Mouse (Mus musculus) small intestine, adult 2 months (tissue): Measurements from ENCODE around the gene Ppp1ca. TPM values are rescaled to one million over a fixed set of nuclear protein-coding genes. Genes with fewer than 3 reads are reported as not detected.

Source experiments
- H3K27ac ChIP-seq: fragments of 200-500 bp; 2 replicates; pipeline ENCODE4 v1.5.1; 2012; ENCODE audit warnings: low read depth, low read length, control low read depth, inconsistent platforms; ENCODE audit not compliant: insufficient read depth
- H3K27me3 ChIP-seq: fragments of 200-500 bp; 2 replicates; pipeline ENCODE4 v1.6.1; 2012; ENCODE audit warnings: mild to moderate bottlenecking, moderate library complexity, low read length, inconsistent platforms; ENCODE audit not compliant: control insufficient read depth, insufficient read depth
- H3K36me3 ChIP-seq: fragments of 200-500 bp; 2 replicates; pipeline ENCODE4 v1.6.1; 2012; ENCODE audit warnings: mild to moderate bottlenecking, low read length, control low read depth, inconsistent platforms; ENCODE audit not compliant: control insufficient read depth, insufficient read depth
- H3K4me1 ChIP-seq: fragments of 200-500 bp; 2 replicates; pipeline ENCODE4 v1.6.1; 2012; ENCODE audit warnings: low read length, inconsistent platforms, mixed read lengths; ENCODE audit not compliant: control insufficient read depth, insufficient read depth, insufficient read length
- H3K4me3 ChIP-seq: fragments of 200-500 bp; 2 replicates; pipeline ENCODE4 v1.5.1; 2012; ENCODE audit warnings: low read depth, mild to moderate bottlenecking, control low read depth, inconsistent platforms, low read length, moderate library complexity
- CTCF ChIP-seq: fragments of 200-500 bp; IDR thresholded peaks from 2 replicates; pipeline ENCODE4 v1.5.1; 2012; ENCODE audit warnings: low read depth, mild to moderate bottlenecking, control low read depth, inconsistent platforms, low read length, moderate library complexity, mixed read lengths; ENCODE audit not compliant: insufficient replicate concordance, insufficient read length; ENCODE audit errors: extremely low read depth
- POLR2A ChIP-seq: fragments of 200-500 bp; IDR thresholded peaks from 2 replicates; pipeline ENCODE4 v1.6.1; 2012; ENCODE audit warnings: low read depth, mild to moderate bottlenecking, control low read depth, inconsistent platforms, low read length, moderate library complexity
- WGBS: fragments of 180-500 bp; shearing (Covaris S2); methylation state at CpG from one replicate; pipeline ENCODE4 v1.1.7; 2018; 5-methylcytosine and 5-hydroxymethylcytosine counted together
- polyA plus RNA-seq: library from polyadenylated mRNA; depleted of rRNA; stranded (reverse); fragments of >200 nt; gene quantifications from 2 replicates; pipeline ENCODE4 v1.2.3, GENCODE M21; 2012

Gene Ppp1ca
- polyA plus RNA-seq, 1 experiment: 258 TPM

DNA sequence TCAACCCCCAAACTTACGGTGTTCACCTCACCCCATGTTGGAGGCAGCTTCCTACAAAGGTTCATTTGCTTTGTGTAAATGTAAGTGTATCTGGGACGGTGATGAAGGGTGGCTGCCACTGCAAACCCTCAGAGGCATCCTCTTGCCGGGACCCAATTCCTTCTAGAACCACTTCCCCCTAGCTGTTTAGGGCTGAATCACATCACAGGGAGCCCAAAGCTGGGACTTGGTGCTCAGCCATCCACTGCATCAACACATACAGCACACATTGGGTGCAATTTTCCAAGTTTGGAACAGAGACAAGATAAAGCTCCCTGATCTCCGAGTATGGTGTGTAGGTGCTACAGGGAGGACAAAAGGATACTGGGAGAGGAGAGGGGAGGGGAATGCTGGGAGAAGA is 13.0 kb downstream of the Ppp1ca start:
- H3K36me3 ChIP-seq: no peaks in the 10 kb centered on the region
- H3K27ac ChIP-seq: no peak overlapping the region
- H3K27me3 ChIP-seq: no peaks in the 10 kb centered on the region
- H3K4me1 ChIP-seq: peaks cover 16% of the 10 kb centered on the region
- TF ChIP-seq CTCF (no peak), POLR2A (no peak)
- WGBS: 66% methylated on average over 4 of the region's 4 CpGs
- no peak overlapping the region for H3K4me3 ChIP-seq

DNA sequence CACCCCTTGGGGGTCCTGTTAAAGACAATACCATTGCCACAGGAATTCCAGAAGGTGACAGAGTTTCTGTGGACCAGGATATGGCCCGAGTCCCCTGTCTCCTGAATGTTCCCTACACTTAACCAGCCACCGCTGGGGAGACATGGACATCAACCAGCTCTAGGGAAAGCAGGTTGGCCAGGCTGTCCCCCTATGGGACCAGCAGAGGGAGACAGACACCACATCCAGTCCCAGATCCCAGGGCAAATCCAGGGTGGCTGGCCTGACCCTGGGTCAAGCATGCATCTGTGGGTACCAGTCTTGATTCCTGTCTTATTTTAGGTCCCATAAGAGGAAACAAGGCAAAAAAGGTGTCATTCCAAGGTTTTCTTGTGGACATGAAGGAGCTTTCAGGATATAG is 15.1 kb downstream of the Ppp1ca start:
- H3K36me3 ChIP-seq: no peaks in the 10 kb centered on the region
- H3K27me3 ChIP-seq: no peaks in the 10 kb centered on the region
- no peak overlapping the region for H3K27ac ChIP-seq
- WGBS: 4% methylated on average over 2 of the region's 2 CpGs
- H3K4me1 ChIP-seq: peaks cover 6% of the 10 kb centered on the region
- TF ChIP-seq CTCF: peak; percentile 95
- TF ChIP-seq POLR2A: no peak
- no peak overlapping the region for H3K4me3 ChIP-seq

DNA sequence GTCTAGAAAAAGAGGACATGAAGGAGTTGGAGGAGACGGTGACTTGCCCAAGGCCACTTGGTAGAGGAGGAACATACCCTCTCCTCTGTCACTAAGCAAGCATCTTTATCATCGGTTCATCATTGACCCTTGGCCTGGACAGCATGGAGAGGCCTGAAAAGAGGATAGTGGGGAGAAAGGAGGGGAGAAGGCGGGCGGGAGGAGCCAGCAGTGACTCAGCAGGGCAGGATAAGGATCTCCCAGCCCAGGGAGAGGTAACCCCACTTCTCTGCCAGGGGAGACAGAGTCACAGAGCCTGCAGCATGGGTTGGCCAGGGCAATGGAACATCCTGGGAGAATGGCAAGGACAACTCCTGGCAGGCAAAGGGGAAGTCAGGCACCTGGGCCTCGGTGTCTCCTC is 16.7 kb downstream of the Ppp1ca start:
- no peak for TF ChIP-seq CTCF
- no peak for TF ChIP-seq POLR2A
- H3K36me3 ChIP-seq: no peaks in the 10 kb centered on the region
- 77% methylated on average over 5 of the region's 5 CpGs for WGBS
- H3K27ac ChIP-seq: no peak overlapping the region
- peaks cover 4% of the 10 kb centered on the region for H3K4me1 ChIP-seq
- H3K4me3 ChIP-seq: no peak overlapping the region
- peaks cover 1% of the 10 kb centered on the region for H3K27me3 ChIP-seq

DNA sequence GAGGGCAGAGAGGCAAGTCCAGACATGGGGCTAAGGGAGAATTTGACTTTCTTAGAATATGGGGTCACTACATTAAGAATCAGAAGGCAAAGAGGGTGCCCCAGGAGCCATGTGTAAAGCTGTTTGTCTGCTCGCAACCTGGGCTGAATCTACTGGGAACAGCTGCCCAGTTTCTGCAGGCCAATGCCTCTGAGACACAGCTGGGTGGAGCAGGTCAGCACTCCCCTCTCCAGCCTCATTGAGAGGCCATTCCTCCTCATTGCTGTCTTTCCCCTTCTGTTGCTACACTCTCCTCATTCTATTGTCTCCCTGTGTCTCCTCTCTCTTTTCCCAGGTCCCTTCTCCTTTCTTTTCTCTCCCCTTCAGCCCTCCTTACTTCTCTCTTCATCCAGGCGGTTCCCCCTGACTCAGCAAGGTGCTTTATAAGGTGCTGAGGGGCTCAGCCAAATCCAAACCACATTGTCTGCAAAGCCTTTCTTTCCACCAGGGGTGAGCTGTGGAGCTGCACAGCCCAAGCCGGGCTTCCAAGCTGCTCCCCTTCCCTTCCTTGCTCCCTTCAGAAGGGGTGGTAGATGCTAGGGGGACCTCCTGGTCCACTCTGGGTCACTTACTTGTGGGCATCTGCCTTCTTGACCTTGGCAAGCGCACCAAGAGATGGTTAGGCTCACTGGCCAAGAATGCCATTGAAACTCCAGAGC is 20.2 kb downstream of the Ppp1ca start:
- peaks cover 9% of the 10 kb centered on the region for H3K4me1 ChIP-seq
- no peaks in the 10 kb centered on the region for H3K36me3 ChIP-seq
- 83% methylated on average over 4 of the region's 4 CpGs for WGBS
- H3K27ac ChIP-seq: no peak overlapping the region
- TF ChIP-seq POLR2A: no peak
- peaks cover 21% of the 10 kb centered on the region for H3K27me3 ChIP-seq
- H3K4me3 ChIP-seq: no peak overlapping the region

DNA sequence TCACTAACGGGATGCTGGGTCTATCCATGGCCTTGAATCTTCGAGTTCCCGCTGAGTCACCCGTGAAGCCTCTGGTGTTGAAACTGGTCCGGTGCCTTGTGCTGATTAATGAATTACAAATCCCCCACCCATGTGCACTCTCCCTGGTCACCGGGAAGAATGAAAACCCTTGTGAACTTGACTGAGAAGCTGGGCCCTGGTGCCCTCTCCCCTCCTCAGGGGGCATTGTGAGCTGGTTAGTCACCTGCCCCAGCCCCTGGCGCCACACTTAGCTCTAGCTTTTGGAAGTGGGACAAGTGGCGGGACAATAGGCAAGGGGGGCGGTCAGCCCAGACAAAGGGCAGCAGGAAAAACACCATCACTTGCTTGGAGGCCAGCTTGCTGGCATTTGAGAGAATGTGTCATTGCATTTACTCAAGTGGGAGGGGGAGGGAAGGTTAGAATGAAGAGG is 21.7 kb downstream of the Ppp1ca start:
- WGBS: 15% methylated on average over 9 of the region's 9 CpGs
- Histone ChIP-seq H3K4me3 (peak overlapping the region; percentile 74; the same call in 1 of the 2 replicates), H3K27ac (no peak overlapping the region), H3K27me3 (peaks cover 21% of the 10 kb centered on the region), H3K36me3 (no peaks in the 10 kb centered on the region), H3K4me1 (peaks cover 9% of the 10 kb centered on the region)
- no peak for TF ChIP-seq CTCF

DNA sequence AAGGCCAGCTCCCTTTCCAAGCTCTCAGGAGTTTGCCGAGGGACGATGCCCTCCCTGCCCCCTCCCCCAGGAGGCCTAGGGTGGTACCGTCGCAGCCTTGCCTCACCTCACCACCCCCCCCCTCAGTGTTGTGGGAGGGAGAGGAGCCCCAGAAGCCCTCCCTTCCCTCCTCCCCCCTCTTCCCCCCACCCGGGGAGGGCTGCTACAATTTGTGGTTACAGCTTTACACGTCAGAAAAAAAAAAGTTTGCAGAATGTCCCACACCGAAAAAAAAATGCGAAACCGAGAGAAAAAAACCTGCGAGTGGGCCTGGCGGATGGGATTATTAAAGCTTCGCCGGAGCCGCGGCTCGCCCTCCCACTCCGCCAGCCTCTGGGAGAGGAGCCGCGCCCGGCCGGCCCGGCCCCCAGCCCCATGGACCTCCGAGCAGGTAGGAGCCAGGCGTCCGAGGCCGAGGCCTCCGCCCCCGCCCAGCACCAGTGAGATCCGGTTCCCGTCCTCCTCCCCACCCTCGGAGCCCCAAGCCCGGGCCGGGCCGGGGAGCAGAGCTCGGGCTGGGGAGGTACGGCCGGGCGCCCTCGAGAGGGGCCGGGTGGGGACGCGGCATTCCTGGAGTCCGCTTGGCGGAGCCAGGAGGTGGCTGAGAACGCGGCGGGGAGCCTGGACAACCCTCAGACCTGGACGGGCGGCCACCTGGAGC is 22.4 kb downstream of the Ppp1ca start, which contains the start of the genes Clcf1 and AC109138.7:
Gene Clcf1 (plus strand): TSS at position 168 of the 700 bp plus-strand sequence.
Gene AC109138.7 (plus strand): TSS at position 287 of the 700 bp plus-strand sequence.
- H3K4me1 ChIP-seq: peaks cover 6% of the 10 kb centered on the region
- 1% methylated on average over 49 of the region's 49 CpGs for WGBS
- peak within 1 kb of the TSS; percentile 20; the same call in 1 of the 2 replicates for H3K27ac ChIP-seq
- peaks cover 21% of the 10 kb centered on the region for H3K27me3 ChIP-seq
- TF ChIP-seq POLR2A (no peak; the same call in 1 of the 2 replicates), CTCF (no peak)
- no peaks in the 10 kb centered on the region for H3K36me3 ChIP-seq
- H3K4me3 ChIP-seq: peak within 1 kb of the TSS; percentile 74

DNA sequence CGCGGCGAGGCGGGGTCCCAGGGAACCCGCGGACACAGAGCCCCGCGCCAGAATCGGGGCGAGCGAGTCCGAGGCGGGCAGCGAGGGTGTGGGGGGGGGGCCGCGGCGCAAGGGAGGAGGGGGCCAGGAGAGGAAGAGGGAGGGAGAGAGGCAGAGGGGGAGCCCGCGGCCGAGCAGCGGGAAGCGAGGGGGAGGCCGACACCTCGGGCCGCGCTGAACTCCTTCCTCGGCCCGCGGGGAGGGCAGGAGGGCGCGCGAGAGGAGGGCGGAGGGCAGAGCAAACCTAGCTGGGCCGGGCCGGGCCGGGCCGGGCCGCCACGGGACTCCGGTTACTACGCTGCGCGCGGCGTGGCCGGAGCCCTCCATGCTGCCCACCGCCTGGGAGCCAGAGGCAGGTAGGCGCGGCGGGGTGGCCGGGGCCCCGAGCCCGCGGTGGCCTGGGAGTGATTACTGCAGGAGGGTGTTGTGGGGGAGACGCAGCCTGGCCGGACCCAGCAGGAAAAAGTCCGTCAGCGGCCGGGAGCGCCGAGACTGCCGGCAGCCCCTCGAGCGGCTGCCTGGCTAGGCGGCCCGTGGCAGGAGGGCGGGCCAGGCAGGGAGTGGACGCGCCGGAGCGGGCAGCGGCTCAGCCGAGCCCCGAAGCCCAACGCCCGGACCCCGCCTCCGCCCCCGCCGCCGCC is 23.0 kb downstream of the Ppp1ca start:
- H3K4me1 ChIP-seq: peaks cover 6% of the 10 kb centered on the region
- peak overlapping the region; percentile 74 for H3K4me3 ChIP-seq
- peak overlapping the region; percentile 20; the same call in 1 of the 2 replicates for H3K27ac ChIP-seq
- TF ChIP-seq POLR2A: no peak
- no peak for TF ChIP-seq CTCF
- under 1% methylated on average over 66 of the region's 81 CpGs for WGBS
- peaks cover 21% of the 10 kb centered on the region for H3K27me3 ChIP-seq
- no peaks in the 10 kb centered on the region for H3K36me3 ChIP-seq
